Mouse (Mus musculus) hindbrain, embryonic 11.5 days (tissue): ENCODE results near the gene Tram2. TPM values are rescaled to one million over a fixed set of nuclear protein-coding genes. Genes with fewer than 3 reads are reported as not detected.

ENCODE experiments used
- ATAC-seq: fragments of 200-750 bp; cut with Nextera tagmentation; 2 replicates; pipeline ENCODE4 v1.8.0; 2017; ENCODE audit warnings: mild to moderate bottlenecking, moderate TSS enrichment, moderate library complexity; ENCODE audit not compliant: low FRiP score
- DNase-seq: peaks from one replicate; pipeline ENCODE4 v3.0.0-alpha.2; 2015; ENCODE audit warnings: low spot score
- H3K27ac ChIP-seq: fragments of 300-500 bp; sonication (generic); 2 replicates; pipeline ENCODE4 v1.5.1; 2014; ENCODE audit warnings: mild to moderate bottlenecking, low read depth, low read length
- H3K27me3 ChIP-seq: fragments of 300-500 bp; sonication (generic); 2 replicates; pipeline ENCODE4 v1.6.1; 2014; ENCODE audit warnings: mild to moderate bottlenecking, low read length, moderate library complexity, mixed read lengths; ENCODE audit not compliant: control insufficient read depth, insufficient read depth
- H3K36me3 ChIP-seq: fragments of 300-500 bp; sonication (generic); 2 replicates; pipeline ENCODE4 v1.6.1; 2014; ENCODE audit warnings: mild to moderate bottlenecking, low read length, moderate library complexity, mixed read lengths; ENCODE audit not compliant: control insufficient read depth, insufficient read depth
- H3K4me1 ChIP-seq: fragments of 300-500 bp; sonication (generic); replicated peaks from 2 replicates; pipeline ENCODE4 v1.6.1; 2014; ENCODE audit warnings: low read length, mixed read lengths; ENCODE audit not compliant: control insufficient read depth, insufficient read depth
- H3K4me2 ChIP-seq: fragments of 300-500 bp; sonication (generic); replicated peaks from 2 replicates; pipeline ENCODE4 v1.6.1; 2014; ENCODE audit warnings: mild to moderate bottlenecking, low read depth, low read length
- H3K4me3 ChIP-seq: fragments of 300-500 bp; sonication (generic); 2 replicates; pipeline ENCODE4 v1.5.1; 2014; ENCODE audit warnings: low read depth, low read length
- H3K9ac ChIP-seq: fragments of 300-500 bp; sonication (generic); 2 replicates; pipeline ENCODE4 v1.6.1; 2014; ENCODE audit warnings: low read depth, low read length
- H3K9me3 ChIP-seq: fragments of 300-500 bp; sonication (generic); 2 replicates; pipeline ENCODE4 v1.6.1; 2016; ENCODE audit warnings: low read length; ENCODE audit not compliant: control insufficient read depth
- WGBS: fragments of 180-500 bp; shearing (Covaris S2); extraction: QIAGEN DNeasy Blood & Tissue Kit; methylation state at CpG from one replicate; pipeline ENCODE4 v1.1.7; 2014; 5-methylcytosine and 5-hydroxymethylcytosine counted together
- polyA plus RNA-seq: library from polyadenylated mRNA; unstranded; fragments of >200 nt; fragmentation: Nextera tagmentation; extraction: Ambion mirVana; gene quantifications from 2 replicates; pipeline ENCODE4 v1.2.1, GENCODE M21; 2014

Gene Tram2
- polyA plus RNA-seq, 1 experiment from 2014 or later, result 6.6 TPM

GRCm38 (mm10) chr1:21086291-21086690 is 7.3 kb upstream of the Tram2 start:
- no peak overlapping the region for H3K4me2 ChIP-seq
- no peak for ATAC-seq
- H3K4me3 ChIP-seq, result no peak overlapping the region
- no peaks in the 10 kb centered on the region for H3K27me3 ChIP-seq
- no peaks in the 10 kb centered on the region for H3K36me3 ChIP-seq
- no peak overlapping the region for H3K27ac ChIP-seq
- H3K9ac ChIP-seq, result no peak overlapping the region
- no peaks in the 10 kb centered on the region for H3K9me3 ChIP-seq
- 80% methylated on average over 5 of the region's 5 CpGs for WGBS
- DNase-seq, result no peak
- H3K4me1 ChIP-seq, result no peaks in the 10 kb centered on the region

GRCm38 (mm10) chr1:21084661-21085060 is 5.6 kb upstream of the Tram2 start:
- Histone ChIP-seq H3K9me3 (no peaks in the 10 kb centered on the region), H3K9ac (no peak overlapping the region), H3K4me1 (0 out of 2 replicates have a peak, but pooled peaks cover under 1% of the 10 kb centered on the region), H3K4me3 (no peak overlapping the region), H3K27ac (no peak overlapping the region), H3K36me3 (no peaks in the 10 kb centered on the region), H3K4me2 (no peak overlapping the region), H3K27me3 (no peaks in the 10 kb centered on the region)
- WGBS, result 86% methylated on average over 2 of the region's 2 CpGs
- no peak for DNase-seq
- no peak for ATAC-seq

GRCm38 (mm10) chr1:21080362-21080761 is 1.3 kb upstream of the Tram2 start:
- H3K9me3 ChIP-seq, result no peaks in the 10 kb centered on the region
- H3K27ac ChIP-seq, result no peak overlapping the region
- WGBS, result 91% methylated on average over 12 of the region's 12 CpGs
- no peak overlapping the region for H3K4me3 ChIP-seq
- H3K4me1 ChIP-seq, result peaks cover 8% of the 10 kb centered on the region
- H3K27me3 ChIP-seq, result no peaks in the 10 kb centered on the region
- no peaks in the 10 kb centered on the region for H3K36me3 ChIP-seq
- peak; percentile 11 for DNase-seq
- ATAC-seq, result no peak
- H3K9ac ChIP-seq, result no peak overlapping the region
- no peak overlapping the region for H3K4me2 ChIP-seq

GRCm38 (mm10) chr1:21078481-21079214 is 381 bp downstream of the Tram2 start:
- Histone ChIP-seq H3K36me3 (no peaks in the 10 kb centered on the region), H3K9me3 (no peaks in the 10 kb centered on the region), H3K4me1 (peaks cover 12% of the 10 kb centered on the region), H3K9ac (peak overlapping the region; percentile 42; the same call in 1 of the 2 replicates), H3K4me2 (peak overlapping the region; percentile 66), H3K27ac (no peak overlapping the region), H3K27me3 (no peaks in the 10 kb centered on the region), H3K4me3 (peak overlapping the region; percentile 61)
- no peak for DNase-seq
- ATAC-seq, result peak; percentile 73
- 1% methylated on average over 29 of the region's 36 CpGs for WGBS

DNA sequence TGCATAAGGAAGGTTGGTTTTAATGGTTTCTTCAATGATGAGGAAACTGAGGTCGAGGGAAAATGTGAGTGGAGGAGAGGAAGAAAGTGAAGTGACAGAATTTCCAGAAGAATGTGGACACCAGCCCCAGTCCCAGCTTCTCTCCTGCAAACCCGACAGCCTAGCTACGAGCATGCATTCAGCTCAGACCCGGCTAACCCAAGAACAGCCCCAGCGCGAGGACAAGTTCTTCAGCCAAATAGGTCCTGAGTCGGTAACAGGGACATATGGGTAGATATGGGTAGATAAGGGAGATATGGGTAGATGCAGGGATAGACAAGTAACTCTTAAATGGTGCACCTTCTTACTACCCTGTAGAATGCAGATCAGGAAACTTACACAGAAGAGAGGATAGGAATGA is 1.4 kb downstream of the Tram2 start:
- H3K27ac ChIP-seq, result no peak overlapping the region
- peak overlapping the region; percentile 66; the same call in 1 of the 2 replicates for H3K4me2 ChIP-seq
- ATAC-seq, result no peak
- H3K4me3 ChIP-seq, result 0 out of 2 replicates have a peak overlapping the region, but pooled peaks have one; percentile 61
- peaks cover 12% of the 10 kb centered on the region for H3K4me1 ChIP-seq
- H3K9ac ChIP-seq, result no peak overlapping the region
- no peaks in the 10 kb centered on the region for H3K9me3 ChIP-seq
- WGBS, result 82% methylated on average over 7 of the region's 7 CpGs
- no peaks in the 10 kb centered on the region for H3K36me3 ChIP-seq
- DNase-seq, result no peak
- no peaks in the 10 kb centered on the region for H3K27me3 ChIP-seq

DNA sequence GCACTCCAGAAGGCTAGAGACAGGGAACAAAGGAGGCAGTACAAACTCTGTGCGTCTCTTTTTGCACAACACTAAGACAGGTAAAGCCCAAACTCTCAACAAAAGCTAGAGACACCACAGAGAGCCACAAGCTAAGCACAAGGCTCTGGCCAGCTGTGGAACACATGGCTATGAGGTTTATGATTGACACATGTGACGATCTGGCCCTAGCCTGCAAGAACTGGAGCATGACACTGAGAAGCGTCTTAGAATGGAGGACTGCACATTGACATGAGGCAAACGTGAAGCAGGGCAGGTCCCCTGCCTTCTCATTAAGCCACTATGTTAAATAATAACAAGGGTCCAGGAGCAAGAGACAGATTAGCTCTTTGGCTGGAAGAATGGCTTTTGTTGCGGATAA is 1.8 kb downstream of the Tram2 start:
- 62% methylated on average over 5 of the region's 5 CpGs for WGBS
- Histone ChIP-seq H3K36me3 (no peaks in the 10 kb centered on the region), H3K27ac (no peak overlapping the region), H3K4me3 (0 out of 2 replicates have a peak overlapping the region, but pooled peaks have one; percentile 61), H3K4me2 (0 out of 2 replicates have a peak overlapping the region, but pooled peaks have one; percentile 6), H3K9me3 (no peaks in the 10 kb centered on the region), H3K27me3 (no peaks in the 10 kb centered on the region), H3K9ac (no peak overlapping the region), H3K4me1 (peaks cover 12% of the 10 kb centered on the region)
- ATAC-seq, result no peak
- no peak for DNase-seq

DNA sequence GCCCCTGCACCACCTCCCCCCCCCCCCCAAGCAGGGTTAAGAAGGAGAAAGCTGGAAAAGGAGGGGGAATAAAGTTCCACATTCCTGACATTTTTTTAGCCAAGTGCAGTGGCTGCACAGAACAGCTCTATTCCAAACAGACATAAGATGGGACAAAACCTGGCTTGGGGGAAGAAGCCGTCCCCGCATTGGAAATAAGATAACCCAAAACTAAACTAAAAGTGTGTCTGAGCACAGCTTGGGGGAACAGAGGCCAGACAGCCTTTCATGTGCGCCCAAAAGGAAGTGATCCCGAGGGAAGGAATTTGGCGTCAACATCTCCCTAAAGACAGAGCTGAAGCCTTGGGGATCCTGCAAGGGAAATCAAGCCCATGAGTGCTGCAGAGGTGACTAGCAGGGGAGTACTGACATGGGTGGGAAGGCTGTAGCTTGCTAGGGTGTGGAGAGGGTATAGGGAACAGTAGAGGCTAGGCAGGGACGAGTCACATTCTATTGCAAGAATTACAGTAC is 3.0 kb downstream of the Tram2 start:
- no peaks in the 10 kb centered on the region for H3K9me3 ChIP-seq
- 0 out of 2 replicates have a peak overlapping the region, but pooled peaks have one; percentile 9 for H3K27ac ChIP-seq
- ATAC-seq (no peak), DNase-seq (no peak)
- no peak overlapping the region for H3K4me3 ChIP-seq
- H3K36me3 ChIP-seq, result no peaks in the 10 kb centered on the region
- no peaks in the 10 kb centered on the region for H3K27me3 ChIP-seq
- WGBS, result 12% methylated on average over 6 of the region's 6 CpGs
- peak overlapping the region; percentile 18; the same call in 1 of the 2 replicates for H3K4me2 ChIP-seq
- 0 out of 2 replicates have a peak overlapping the region, but pooled peaks have one; percentile 17 for H3K9ac ChIP-seq
- peaks cover 12% of the 10 kb centered on the region for H3K4me1 ChIP-seq

GRCm38 (mm10) chr1:21074231-21074630 is 4.8 kb downstream of the Tram2 start:
- DNase-seq (peak; percentile 47), ATAC-seq (peak; percentile 13; the same call in 1 of the 2 replicates)
- H3K4me2 ChIP-seq, result no peak overlapping the region
- no peak overlapping the region for H3K9ac ChIP-seq
- no peaks in the 10 kb centered on the region for H3K9me3 ChIP-seq
- H3K4me3 ChIP-seq, result no peak overlapping the region
- no peaks in the 10 kb centered on the region for H3K36me3 ChIP-seq
- H3K27me3 ChIP-seq, result no peaks in the 10 kb centered on the region
- 44% methylated on average over 5 of the region's 5 CpGs for WGBS
- 0 out of 2 replicates have a peak overlapping the region, but pooled peaks have one; percentile 17 for H3K27ac ChIP-seq
- peaks cover 8% of the 10 kb centered on the region for H3K4me1 ChIP-seq
